Mouse (Mus musculus): ENCODE measurements at regions not wholly inside any gene's neighbourhood (a gene's known extent, or its start where the extent isn't known, plus 50 kb on each side); places are given as distances from the start of the nearest gene placed in this dataset.

DNA sequence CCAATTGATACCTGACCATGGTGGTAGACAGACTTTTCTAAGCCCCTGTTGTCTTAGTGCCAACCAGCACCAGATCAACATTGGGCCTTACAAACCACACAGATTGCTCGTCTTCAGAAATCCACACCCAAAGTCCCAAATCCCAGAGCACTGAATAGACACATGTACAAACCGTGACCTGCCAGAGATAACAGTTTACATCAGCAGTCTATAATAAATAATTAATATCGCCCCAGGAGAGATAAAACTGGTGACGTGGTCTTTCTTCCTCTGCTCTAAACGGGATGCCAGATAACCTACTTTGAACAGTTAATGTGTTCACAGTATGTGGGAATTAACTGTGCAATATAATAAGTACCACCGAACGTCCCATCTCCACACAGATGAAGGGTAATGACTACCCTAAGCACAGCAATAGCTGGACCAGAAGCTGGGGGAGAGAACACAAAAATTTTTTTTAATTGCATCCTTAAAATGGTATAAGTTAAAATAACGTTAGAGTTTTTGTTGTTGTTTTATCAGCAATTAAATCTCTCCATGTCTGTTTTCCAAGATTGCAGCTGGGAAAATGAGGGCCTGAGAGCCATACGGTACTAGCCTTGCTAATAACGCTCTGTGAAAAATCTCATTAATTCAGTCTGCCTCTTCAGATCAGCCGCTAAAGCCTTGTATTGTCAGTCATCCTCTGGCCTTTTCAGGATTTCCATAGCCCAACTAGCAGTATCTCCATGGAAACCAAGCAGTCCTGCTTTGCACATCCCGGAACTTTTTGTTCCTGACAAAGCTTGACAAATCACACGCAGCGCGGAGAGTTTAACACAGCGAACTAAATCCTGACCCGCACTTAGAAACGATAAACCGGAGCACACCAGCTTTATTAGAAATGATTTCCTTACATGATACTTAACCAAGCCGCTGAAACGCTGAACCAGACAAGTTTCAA lies 315.8 kb downstream of the Cd83 start:
- Histone ChIP-seq H3K4me1 (ENCODE audit: control insufficient read depth, insufficient read depth, low read length) (peaks cover 8% of the 10 kb centered on the region), H3K36me3 (ENCODE audit: control insufficient read depth, insufficient read depth, low read length) (no peaks in the 10 kb centered on the region), H3K9ac (ENCODE audit: low read length) (no peak overlapping the region), H3K4me2 (ENCODE audit: low read depth, severe bottlenecking) (peak overlapping the region; percentile 7; the same call in 1 of the 2 replicates), H3K4me3 (ENCODE audit: low read depth, low read length) (no peak overlapping the region), H3K9me3 (ENCODE audit: control insufficient read depth, low read length) (no peaks in the 10 kb centered on the region), H3K27me3 (ENCODE audit: control insufficient read depth, insufficient read depth, low read length) (no peaks in the 10 kb centered on the region), H3K27ac (replicated peaks; ENCODE audit: low read depth, low read length) (no peak overlapping the region)
- 19% methylated on average over 21 of the region's 21 CpGs for WGBS
- ATAC-seq (ENCODE audit: insufficient number of reproducible peaks, low FRiP score, low TSS enrichment, low read depth) (no peak), DNase-seq (ENCODE audit: low spot score) (no peak)

DNA sequence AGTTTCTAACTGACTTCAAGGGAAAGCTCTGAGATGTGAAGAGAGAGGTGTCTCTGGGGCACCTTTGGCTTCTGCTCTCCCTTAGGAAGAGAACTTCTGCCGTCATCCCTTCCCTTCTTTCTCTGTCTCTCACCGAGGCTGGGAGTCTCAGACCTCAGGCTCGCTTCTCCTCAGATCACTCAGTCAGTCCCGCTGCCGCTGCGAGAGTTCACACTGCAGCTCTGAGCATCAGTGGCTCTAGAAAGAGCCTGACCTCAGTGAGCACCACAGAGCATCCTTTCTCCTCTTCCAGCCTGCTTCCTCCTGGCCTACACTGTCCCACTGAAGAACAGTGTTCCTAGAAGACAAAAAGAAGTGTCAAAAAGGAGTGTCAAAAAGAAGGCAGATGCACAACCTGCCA lies 316.6 kb downstream of the Cd83 start:
- Histone ChIP-seq H3K27me3 (ENCODE audit: control insufficient read depth, insufficient read depth, low read length) (no peaks in the 10 kb centered on the region), H3K9ac (ENCODE audit: low read length) (no peak overlapping the region), H3K4me2 (ENCODE audit: low read depth, severe bottlenecking) (peak overlapping the region; percentile 7; the same call in 1 of the 2 replicates), H3K4me3 (ENCODE audit: low read depth, low read length) (no peak overlapping the region), H3K4me1 (ENCODE audit: control insufficient read depth, insufficient read depth, low read length) (peaks cover 8% of the 10 kb centered on the region), H3K27ac (replicated peaks; ENCODE audit: low read depth, low read length) (no peak overlapping the region), H3K36me3 (ENCODE audit: control insufficient read depth, insufficient read depth, low read length) (no peaks in the 10 kb centered on the region), H3K9me3 (ENCODE audit: control insufficient read depth, low read length) (no peaks in the 10 kb centered on the region)
- 8% methylated on average over 6 of the region's 6 CpGs for WGBS
- DNase-seq (ENCODE audit: low spot score), result no peak
- no peak for ATAC-seq (ENCODE audit: insufficient number of reproducible peaks, low FRiP score, low TSS enrichment, low read depth)

DNA sequence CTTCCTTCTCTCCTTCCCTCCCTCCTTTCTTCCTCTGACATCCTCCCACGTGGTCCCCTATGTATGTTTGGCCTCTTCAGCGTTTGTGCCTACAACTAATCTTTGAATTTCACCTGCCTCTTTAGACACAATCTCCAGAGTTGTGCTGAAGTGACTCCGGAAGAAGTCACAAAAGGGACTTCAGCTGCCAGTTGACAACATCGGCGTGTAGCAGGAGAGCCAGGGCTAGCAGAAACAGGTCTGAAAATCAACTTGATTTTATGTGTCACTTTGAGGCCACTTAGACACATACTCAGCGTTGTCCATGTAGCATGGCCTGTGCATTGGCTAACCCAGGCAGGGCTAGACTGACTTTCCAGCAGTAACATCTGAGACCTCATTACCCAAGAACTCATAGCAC lies 317.2 kb downstream of the Cd83 start:
- Histone ChIP-seq H3K4me3 (ENCODE audit: low read depth, low read length) (no peak overlapping the region), H3K27ac (replicated peaks; ENCODE audit: low read depth, low read length) (no peak overlapping the region), H3K4me2 (ENCODE audit: low read depth, severe bottlenecking) (no peak overlapping the region), H3K9ac (ENCODE audit: low read length) (no peak overlapping the region), H3K27me3 (ENCODE audit: control insufficient read depth, insufficient read depth, low read length) (no peaks in the 10 kb centered on the region), H3K4me1 (ENCODE audit: control insufficient read depth, insufficient read depth, low read length) (peaks cover 8% of the 10 kb centered on the region), H3K36me3 (ENCODE audit: control insufficient read depth, insufficient read depth, low read length) (no peaks in the 10 kb centered on the region), H3K9me3 (ENCODE audit: control insufficient read depth, low read length) (no peaks in the 10 kb centered on the region)
- 72% methylated on average over 6 of the region's 6 CpGs for WGBS
- no peak for DNase-seq (ENCODE audit: low spot score)
- ATAC-seq (ENCODE audit: insufficient number of reproducible peaks, low FRiP score, low TSS enrichment, low read depth), result no peak

DNA sequence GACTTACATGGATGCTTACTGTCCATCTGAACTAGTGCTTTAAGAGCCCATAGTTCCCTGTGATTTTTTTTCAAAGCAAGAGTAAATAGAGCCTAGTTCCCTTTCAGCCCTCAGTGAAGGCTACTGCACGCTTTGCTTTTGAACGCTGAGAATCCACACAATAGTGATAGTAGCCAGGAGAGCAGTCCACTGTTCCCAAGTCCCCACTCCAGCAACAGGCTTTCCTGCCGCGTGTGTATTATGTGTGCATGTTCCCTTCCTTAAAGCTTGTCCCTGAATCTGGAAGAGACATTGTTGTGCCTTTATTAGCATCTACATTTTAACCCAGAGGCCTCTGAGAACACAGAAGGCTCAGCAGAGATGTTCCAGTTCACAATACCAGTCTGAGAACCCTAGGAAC lies 317.7 kb downstream of the Cd83 start:
- no peak overlapping the region for H3K27ac ChIP-seq (replicated peaks; ENCODE audit: low read depth, low read length)
- no peak overlapping the region for H3K4me2 ChIP-seq (ENCODE audit: low read depth, severe bottlenecking)
- H3K36me3 ChIP-seq (ENCODE audit: control insufficient read depth, insufficient read depth, low read length), result no peaks in the 10 kb centered on the region
- no peak overlapping the region for H3K4me3 ChIP-seq (ENCODE audit: low read depth, low read length)
- WGBS, result 92% methylated on average over 4 of the region's 4 CpGs
- no peaks in the 10 kb centered on the region for H3K9me3 ChIP-seq (ENCODE audit: control insufficient read depth, low read length)
- no peak overlapping the region for H3K9ac ChIP-seq (ENCODE audit: low read length)
- no peaks in the 10 kb centered on the region for H3K27me3 ChIP-seq (ENCODE audit: control insufficient read depth, insufficient read depth, low read length)
- ATAC-seq (ENCODE audit: insufficient number of reproducible peaks, low FRiP score, low TSS enrichment, low read depth), result no peak
- DNase-seq (ENCODE audit: low spot score), result no peak
- H3K4me1 ChIP-seq (ENCODE audit: control insufficient read depth, insufficient read depth, low read length), result peaks cover 8% of the 10 kb centered on the region

DNA sequence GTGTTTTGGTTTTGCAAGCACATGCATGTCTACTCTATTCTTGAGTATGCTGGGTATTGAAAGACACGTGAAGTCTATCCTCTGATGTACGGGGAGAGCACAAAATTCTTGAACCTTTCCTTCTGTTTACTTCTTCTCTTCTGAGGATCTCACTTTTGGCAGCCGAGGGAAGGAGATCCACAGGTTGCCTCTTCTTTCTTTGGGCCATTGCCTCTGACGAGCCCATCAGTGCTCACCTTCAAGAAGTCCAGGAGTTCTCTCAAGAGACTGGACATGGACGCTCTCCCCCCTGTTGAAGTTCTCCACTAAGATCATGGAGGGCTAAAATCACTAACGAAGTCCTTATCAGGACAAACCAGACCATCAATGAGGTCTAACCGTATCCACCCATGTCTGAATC lies 318.8 kb downstream of the Cd83 start:
- DNase-seq (ENCODE audit: low spot score) (no peak), ATAC-seq (ENCODE audit: insufficient number of reproducible peaks, low FRiP score, low TSS enrichment, low read depth) (no peak)
- 94% methylated on average over 7 of the region's 7 CpGs for WGBS
- H3K36me3 ChIP-seq (ENCODE audit: control insufficient read depth, insufficient read depth, low read length), result no peaks in the 10 kb centered on the region
- H3K9me3 ChIP-seq (ENCODE audit: control insufficient read depth, low read length), result no peaks in the 10 kb centered on the region
- no peak overlapping the region for H3K9ac ChIP-seq (ENCODE audit: low read length)
- no peak overlapping the region for H3K4me3 ChIP-seq (ENCODE audit: low read depth, low read length)
- peaks cover 8% of the 10 kb centered on the region for H3K4me1 ChIP-seq (ENCODE audit: control insufficient read depth, insufficient read depth, low read length)
- no peaks in the 10 kb centered on the region for H3K27me3 ChIP-seq (ENCODE audit: control insufficient read depth, insufficient read depth, low read length)
- H3K27ac ChIP-seq (replicated peaks; ENCODE audit: low read depth, low read length), result no peak overlapping the region
- H3K4me2 ChIP-seq (ENCODE audit: low read depth, severe bottlenecking), result no peak overlapping the region

DNA sequence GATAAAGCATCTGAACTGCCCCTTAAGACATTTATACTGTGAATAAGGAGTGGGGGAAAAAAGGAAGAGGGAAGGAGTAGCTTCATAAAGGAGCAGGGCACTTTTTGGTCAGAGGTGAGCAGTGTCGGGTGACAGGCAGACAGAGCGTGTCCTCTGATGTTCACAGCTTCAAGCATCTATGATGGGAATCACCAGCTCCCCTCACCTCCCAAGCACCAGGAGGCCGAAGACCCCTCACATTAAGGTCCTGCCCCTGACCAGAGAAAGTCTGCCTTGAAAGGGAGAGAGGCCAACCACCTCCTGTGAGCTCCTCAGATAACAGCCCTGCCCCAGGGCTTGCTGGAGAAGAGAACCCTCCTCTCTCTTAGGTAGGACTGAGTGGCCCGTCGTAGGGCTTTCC lies 320.6 kb downstream of the Cd83 start:
- Histone ChIP-seq H3K9ac (ENCODE audit: low read length) (no peak overlapping the region), H3K4me3 (ENCODE audit: low read depth, low read length) (no peak overlapping the region), H3K9me3 (ENCODE audit: control insufficient read depth, low read length) (no peaks in the 10 kb centered on the region), H3K27ac (replicated peaks; ENCODE audit: low read depth, low read length) (no peak overlapping the region), H3K27me3 (ENCODE audit: control insufficient read depth, insufficient read depth, low read length) (no peaks in the 10 kb centered on the region), H3K4me1 (ENCODE audit: control insufficient read depth, insufficient read depth, low read length) (peaks cover 5% of the 10 kb centered on the region; the same call in 1 of the 2 replicates), H3K4me2 (ENCODE audit: low read depth, severe bottlenecking) (no peak overlapping the region), H3K36me3 (ENCODE audit: control insufficient read depth, insufficient read depth, low read length) (no peaks in the 10 kb centered on the region)
- DNase-seq (ENCODE audit: low spot score) (no peak), ATAC-seq (ENCODE audit: insufficient number of reproducible peaks, low FRiP score, low TSS enrichment, low read depth) (no peak)
- 39% methylated on average over 5 of the region's 5 CpGs for WGBS

DNA sequence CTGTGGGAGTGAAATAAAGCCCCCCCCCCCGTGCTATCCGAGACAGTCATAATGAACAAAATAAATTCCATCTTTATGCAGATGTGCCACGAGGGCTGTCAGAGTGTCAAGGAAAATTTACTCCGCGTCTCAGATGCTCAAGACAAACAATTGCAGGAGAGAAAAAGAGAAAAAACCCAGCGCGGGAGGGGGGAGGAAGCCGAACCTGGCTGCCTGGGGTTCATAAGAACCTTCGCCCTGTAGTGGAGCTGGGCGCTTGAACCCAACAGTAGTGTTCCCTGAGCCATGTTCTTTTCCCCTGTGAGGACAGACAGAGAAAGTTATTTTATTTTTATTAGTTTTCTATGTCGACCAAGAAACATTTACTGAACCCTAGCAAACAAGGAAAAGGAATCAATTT lies 324.1 kb downstream of the Cd83 start:
- no peaks in the 10 kb centered on the region for H3K9me3 ChIP-seq (ENCODE audit: control insufficient read depth, low read length)
- H3K9ac ChIP-seq (ENCODE audit: low read length), result no peak overlapping the region
- 61% methylated on average over 11 of the region's 11 CpGs for WGBS
- no peaks in the 10 kb centered on the region for H3K36me3 ChIP-seq (ENCODE audit: control insufficient read depth, insufficient read depth, low read length)
- ATAC-seq (ENCODE audit: insufficient number of reproducible peaks, low FRiP score, low TSS enrichment, low read depth) (no peak), DNase-seq (ENCODE audit: low spot score) (no peak)
- H3K4me1 ChIP-seq (ENCODE audit: control insufficient read depth, insufficient read depth, low read length), result 0 out of 2 replicates have a peak, but pooled peaks cover 2% of the 10 kb centered on the region
- H3K27me3 ChIP-seq (ENCODE audit: control insufficient read depth, insufficient read depth, low read length), result no peaks in the 10 kb centered on the region
- H3K27ac ChIP-seq (replicated peaks; ENCODE audit: low read depth, low read length), result no peak overlapping the region
- H3K4me2 ChIP-seq (ENCODE audit: low read depth, severe bottlenecking), result no peak overlapping the region
- no peak overlapping the region for H3K4me3 ChIP-seq (ENCODE audit: low read depth, low read length)

DNA sequence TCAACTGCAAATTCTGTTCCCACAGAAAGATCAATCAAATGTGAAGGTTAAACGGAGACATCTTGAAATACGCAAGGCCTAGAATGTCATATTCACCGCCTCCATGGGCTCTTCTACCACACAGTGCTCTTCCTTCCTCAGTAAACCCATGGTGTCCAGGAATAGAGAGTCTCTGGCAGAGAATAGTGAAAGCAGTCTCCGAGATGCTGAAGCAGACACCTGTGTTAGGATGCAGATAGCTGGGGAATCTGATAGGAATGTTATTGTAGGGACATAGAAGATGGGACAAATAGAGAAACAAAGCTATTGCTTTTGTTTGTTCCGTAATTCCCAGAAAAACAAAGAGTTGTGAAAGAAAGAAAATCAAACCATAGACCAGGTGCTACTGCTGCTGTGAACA lies 328.5 kb downstream of the Cd83 start:
- Histone ChIP-seq H3K4me3 (ENCODE audit: low read depth, low read length) (no peak overlapping the region), H3K4me2 (ENCODE audit: low read depth, severe bottlenecking) (no peak overlapping the region), H3K27ac (replicated peaks; ENCODE audit: low read depth, low read length) (no peak overlapping the region), H3K36me3 (ENCODE audit: control insufficient read depth, insufficient read depth, low read length) (no peaks in the 10 kb centered on the region), H3K4me1 (ENCODE audit: control insufficient read depth, insufficient read depth, low read length) (peaks cover 7% of the 10 kb centered on the region; the same call in 1 of the 2 replicates), H3K9ac (ENCODE audit: low read length) (no peak overlapping the region), H3K27me3 (ENCODE audit: control insufficient read depth, insufficient read depth, low read length) (no peaks in the 10 kb centered on the region), H3K9me3 (ENCODE audit: control insufficient read depth, low read length) (no peaks in the 10 kb centered on the region)
- WGBS, result 89% methylated on average over 5 of the region's 5 CpGs
- ATAC-seq (ENCODE audit: insufficient number of reproducible peaks, low FRiP score, low TSS enrichment, low read depth) (no peak), DNase-seq (ENCODE audit: low spot score) (no peak)
